Mouse (Mus musculus) erythroid progenitor cell, adult 5-6 weeks (primary cell): ENCODE data around the gene Srgap2. TPM values are rescaled to one million over a fixed set of nuclear protein-coding genes. Genes with fewer than 3 reads are reported as not detected.

Source experiments
- ATAC-seq: replicated peaks from 2 replicates; pipeline ENCODE4 v1.8.0; 2016; ENCODE audit warnings: moderate number of reproducible peaks, mild to moderate bottlenecking, moderate TSS enrichment, inconsistent platforms; ENCODE audit not compliant: poor library complexity, low FRiP score, severe bottlenecking
- total RNA-seq, 2 experiments: library from RNA; stranded (forward) in 1 of 2; stranded (reverse) in 1 of 2; fragments of 150-400 nt in 1 of 2; fragments of 186-747, 209-891 nt in 1 of 2; gene quantifications; 2 replicates each; pipeline versions ENCODE4 v1.2.3 to v1.2.4; 2015 to 2017; ENCODE audit warnings: low replicate concordance in 2 of 2

Srgap2 gene
- total RNA-seq, 2 experiments from 2014 or later = 20.1 to 31.3 TPM

DNA sequence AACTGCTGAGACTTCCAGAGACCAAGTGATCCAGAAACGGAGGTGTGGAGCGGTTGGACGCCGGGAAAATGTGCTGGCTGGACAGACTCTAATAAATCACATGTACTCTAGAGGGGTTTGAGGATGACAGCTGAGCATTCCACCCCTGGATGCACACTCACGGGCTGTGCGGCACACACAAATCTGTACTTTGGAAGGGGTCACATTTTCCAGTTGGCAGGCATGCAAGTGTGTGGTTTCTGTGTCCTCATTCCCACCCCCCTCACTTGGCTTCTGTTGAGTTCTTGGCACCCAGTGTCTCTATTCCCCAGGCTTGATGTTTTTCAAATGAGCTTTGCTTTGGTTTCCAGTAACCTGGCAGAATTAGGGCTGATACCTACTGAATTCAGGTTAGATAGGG is 227.4 kb downstream of the Srgap2 start:
- no peak for ATAC-seq

DNA sequence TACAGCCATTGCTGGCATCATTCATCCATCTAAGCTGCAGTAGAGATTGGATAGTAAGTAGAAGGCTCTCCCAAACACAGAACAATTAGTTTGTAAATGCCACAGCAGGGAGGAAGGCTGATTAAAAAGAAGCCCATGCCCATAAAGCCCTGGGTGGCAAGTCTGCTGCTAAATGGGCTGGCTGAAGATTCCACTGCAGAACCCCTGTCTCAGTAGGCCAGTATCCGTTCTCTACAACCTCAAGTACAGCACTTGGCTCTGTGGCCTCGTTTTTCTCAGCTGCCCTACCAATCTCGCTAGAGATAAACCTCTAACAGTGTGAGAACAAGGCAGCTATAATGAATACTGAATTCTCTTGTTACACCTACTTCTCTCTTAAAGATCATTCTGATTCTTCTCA is 227.9 kb downstream of the Srgap2 start:
- no peak for ATAC-seq

DNA sequence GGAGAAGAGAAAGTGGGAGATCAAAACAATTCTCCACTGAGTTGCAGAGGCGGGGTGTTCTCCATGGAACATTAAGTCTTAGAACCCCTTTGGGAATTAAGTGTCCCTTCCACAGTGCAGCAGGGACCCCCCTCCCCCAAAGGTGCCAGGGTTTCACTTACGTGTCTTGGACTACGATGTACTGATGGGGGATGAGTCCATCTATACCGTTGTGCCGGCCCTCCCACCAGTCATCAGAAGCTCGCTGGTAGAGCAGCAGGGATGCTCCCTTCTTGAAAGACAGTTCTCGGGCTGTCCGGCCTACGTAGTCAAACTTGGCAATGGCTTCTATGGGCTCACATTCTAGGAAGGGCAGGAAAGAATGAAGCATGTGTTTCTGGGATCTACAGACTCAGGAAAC is 229.0 kb downstream of the Srgap2 start:
- ATAC-seq = no peak

GRCm38 (mm10) chr1:131296726-131297125 is 230.4 kb downstream of the Srgap2 start:
- ATAC-seq = no peak

- ATAC-seq = no peak
These were observed 232.0 kb downstream of the Srgap2 start for GRCm38 (mm10) chr1:131295200-131295599.

DNA sequence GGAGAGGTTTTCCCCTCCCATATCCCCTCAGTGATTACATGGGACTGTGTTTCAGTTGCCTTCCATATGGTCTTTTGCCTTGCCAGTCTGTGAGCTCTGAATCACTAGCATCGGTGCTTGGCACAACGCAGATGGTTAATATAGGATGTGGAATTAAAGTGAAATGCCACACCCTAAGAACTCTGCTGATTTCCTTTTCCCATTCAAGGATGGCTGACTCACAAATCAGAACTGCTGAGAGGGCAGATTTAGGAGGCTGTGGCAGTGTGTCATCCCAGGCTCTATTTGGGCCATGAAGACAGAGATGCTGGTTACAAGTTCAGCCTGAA is 233.3 kb downstream of the Srgap2 start:
- ATAC-seq = no peak

GRCm38 (mm10) chr1:131293221-131293921 is 233.8 kb downstream of the Srgap2 start:
- no peak for ATAC-seq

GRCm38 (mm10) chr1:131290648-131291047 is 236.5 kb downstream of the Srgap2 start:
- ATAC-seq = no peak

DNA sequence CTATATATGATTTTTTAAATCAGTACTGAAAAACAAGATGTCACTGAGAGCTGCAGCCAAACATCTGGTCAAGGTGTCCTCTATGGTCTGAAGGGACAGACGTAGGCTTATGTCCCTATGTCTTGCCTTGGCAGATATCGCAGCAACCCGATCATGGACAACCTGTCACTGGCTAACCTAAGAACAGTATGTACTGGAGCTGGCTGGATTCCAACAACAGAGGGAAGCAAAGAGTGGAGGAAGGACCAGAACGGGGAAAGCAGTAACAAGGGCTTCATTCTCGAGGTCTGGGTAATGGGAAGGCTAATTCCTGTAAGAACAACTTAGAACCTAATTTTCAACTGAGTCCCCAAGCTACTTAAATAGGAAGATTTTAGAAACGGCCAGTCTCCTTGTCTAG is 238.2 kb downstream of the Srgap2 start:
- no peak for ATAC-seq

- no peak for ATAC-seq
These were observed 239.9 kb downstream of the Srgap2 start for GRCm38 (mm10) chr1:131287267-131287666.

DNA sequence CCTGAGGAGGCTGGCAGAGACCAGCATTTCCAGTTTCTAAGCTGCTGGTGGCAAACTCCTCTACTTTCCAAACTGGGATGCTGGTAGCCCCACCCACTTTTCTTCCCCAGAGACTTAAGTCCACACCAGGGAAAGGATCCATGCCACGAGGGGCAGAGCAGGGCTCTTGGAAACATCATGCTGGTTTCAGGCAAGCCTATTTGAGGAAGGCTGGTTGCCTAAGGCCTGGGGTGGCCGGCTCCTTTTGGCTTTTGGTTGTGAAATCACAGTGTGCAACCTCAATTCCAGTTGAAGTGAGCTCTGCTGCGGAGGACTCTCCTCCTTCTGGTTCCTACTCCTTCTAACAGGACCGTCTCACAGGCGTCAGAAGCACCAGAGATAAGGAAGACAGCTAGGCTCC is 240.3 kb downstream of the Srgap2 start:
- no peak for ATAC-seq

DNA sequence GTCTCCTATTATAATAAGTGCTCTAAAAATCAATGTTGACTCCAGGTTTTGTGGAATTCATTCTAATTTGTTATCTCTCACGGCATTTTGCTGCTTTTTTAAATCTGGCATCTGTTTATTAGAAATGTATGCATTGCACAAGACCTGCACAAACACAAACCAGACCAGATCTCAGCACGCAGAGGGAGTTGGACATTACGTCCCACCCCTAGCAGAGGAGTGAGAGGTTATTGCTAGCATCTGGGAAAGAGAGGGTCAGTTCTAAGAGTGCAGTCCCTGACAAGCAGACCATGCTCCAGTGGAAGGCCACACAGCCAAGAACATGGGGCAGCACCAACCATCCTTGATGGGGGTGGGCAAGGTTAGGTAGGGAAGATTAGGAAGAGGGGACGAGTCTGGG is 242.5 kb downstream of the Srgap2 start:
- no peak for ATAC-seq

DNA sequence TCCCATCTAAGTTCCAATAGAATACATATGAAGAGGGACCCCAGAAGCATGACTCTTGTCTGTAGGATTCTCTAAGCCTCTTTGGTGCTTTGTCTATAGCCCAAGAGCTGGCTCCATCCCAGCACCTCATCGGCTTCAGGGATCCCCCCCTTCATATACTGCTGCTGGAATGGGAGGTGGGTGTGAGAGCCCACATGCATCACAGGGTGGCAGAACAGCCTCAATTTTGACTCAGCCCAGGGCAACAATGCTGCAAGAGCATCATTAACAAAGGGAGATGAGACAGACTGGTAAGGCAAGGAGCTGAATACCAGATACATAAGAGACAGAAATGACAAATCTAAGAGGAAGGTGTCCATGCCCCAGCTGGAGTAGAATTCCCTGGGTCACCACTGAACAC is 243.0 kb downstream of the Srgap2 start:
- ATAC-seq = no peak

- ATAC-seq = no peak
These were observed 245.4 kb downstream of the Srgap2 start for GRCm38 (mm10) chr1:131281731-131282130.

- ATAC-seq = no peak
These were observed 246.9 kb downstream of the Srgap2 start for GRCm38 (mm10) chr1:131280280-131280679.

DNA sequence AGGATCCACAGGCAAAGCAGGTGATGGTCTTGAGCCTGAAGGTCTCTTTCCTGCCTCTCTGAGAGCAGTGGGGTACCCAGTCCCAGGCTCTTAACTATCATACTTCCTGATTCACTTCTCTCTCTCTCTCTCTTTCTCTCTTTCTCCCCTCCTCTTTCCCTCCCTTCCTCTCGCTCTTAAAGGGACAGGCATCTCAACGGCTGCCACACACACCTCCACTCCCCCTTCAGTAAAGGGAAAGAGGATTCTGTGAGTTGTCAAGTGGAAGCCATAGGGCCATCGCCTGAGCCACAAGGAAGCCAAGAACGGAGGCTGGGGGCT is 247.7 kb downstream of the Srgap2 start, which contains the start of gene Ikbke:
Gene Ikbke, minus strand, starts transcription at position 151 of the 321 bp plus-strand sequence.
- no peak for ATAC-seq

DNA sequence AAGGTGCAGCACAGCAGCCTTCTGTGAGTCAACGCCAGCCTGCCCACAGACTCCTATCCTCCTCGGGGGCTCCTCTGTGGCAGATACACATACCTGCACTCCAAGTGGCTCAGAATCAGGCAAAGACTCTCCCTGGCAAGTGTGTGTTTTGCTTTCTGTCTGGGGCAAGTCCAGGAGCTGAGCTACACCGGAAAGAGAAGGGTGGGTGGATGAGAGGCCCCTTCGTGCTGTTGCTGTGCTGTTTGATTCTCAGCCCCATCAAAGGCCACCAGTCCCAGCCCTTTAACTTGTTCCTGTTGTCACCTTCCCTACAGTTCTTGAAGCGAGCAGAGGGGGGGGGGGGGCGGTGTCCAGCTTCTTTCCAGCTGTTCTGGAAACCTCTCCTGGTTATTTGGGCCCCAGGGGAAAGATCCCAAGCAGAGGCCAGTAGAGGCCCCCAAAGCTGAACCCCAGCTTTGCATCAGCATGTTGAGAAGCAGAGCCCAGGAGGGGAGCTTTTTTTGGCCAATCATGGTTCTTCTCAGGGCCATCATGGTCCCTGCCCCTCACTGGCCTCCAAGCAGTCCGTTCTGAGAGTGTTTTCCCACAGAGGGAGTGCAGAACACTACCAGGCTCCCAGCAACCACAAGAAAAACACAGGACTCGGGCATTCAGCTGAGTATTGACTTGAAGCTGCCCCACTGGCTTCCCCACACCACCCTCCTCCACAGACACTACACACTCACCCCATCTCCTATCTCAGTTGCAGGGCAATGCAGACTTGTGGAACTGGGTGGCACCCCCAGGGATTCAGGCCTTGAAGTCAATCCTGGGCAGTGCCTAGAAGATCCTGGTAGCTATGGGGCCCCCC is 248.3 kb downstream of the Srgap2 start:
- no peak for ATAC-seq

DNA sequence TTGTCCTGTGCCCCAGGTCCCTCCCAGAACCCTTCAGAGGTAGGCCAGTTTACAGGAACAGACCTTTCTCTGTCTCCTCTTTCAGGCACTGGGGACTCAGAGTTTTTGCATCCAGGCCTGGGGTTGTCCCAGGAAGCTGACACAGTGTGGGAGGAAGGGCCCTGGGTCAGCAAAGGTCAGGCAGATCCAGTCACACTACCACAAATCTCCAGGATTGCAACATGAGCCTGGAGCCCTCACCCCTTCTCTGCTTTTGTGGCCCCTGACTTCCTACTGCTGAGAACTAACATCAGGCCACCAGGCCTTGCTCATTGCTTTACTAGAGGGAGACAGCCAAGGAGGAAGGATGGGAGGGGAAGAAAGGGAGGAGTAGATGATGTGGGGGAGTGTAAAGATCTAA is 250.3 kb downstream of the Srgap2 start:
- no peak for ATAC-seq

DNA sequence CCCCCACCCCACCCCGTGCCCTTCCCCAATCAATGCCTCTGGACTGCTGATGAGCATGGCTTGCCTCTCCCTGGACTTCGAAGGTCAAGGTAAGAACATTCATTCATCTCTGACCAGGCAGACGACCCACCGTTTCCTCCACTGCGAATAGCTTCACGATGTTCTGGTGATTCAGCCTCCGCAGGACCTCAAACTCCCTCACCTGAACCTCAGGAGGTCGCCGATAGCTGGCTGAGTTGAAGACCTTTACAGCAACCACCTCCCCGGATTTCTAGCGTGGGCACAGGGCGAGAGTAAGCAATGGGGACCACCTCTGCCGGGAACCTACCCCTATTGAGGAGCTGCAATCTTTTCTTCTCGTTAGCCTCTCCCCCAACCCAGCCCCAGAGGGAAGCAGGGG is 251.6 kb downstream of the Srgap2 start:
- no peak for ATAC-seq

GRCm38 (mm10) chr1:131274725-131275539 is 252.2 kb downstream of the Srgap2 start:
- ATAC-seq = no peak
